Mouse (Mus musculus) heart, postnatal 25 days (tissue): ENCODE measurements at regions not wholly inside any gene's neighbourhood (a gene's known extent, or its start where the extent isn't known, plus 50 kb on each side); places are given as distances from the start of the nearest gene placed in this dataset.

Experiments
- DNase-seq: peaks from one replicate; pipeline ENCODE4 v3.0.0; 2022; ENCODE audit warnings: low spot score
- intact Hi-C: fragments of 180-260 bp; cut with DNase I; formaldehyde crosslinking; loops from one replicate; pipeline ENCODE4 v1.15.1; 2025

GRCm38 (mm10) chr13:112220184-112220583 lies 68.1 kb upstream of the Ankrd55 start:
- intact Hi-C loops = no loop called here
- DNase-seq = no peak

GRCm38 (mm10) chr13:112223616-112224015 lies 64.6 kb upstream of the Ankrd55 start:
- no peak for DNase-seq
- intact Hi-C loops = no loop called here

DNA sequence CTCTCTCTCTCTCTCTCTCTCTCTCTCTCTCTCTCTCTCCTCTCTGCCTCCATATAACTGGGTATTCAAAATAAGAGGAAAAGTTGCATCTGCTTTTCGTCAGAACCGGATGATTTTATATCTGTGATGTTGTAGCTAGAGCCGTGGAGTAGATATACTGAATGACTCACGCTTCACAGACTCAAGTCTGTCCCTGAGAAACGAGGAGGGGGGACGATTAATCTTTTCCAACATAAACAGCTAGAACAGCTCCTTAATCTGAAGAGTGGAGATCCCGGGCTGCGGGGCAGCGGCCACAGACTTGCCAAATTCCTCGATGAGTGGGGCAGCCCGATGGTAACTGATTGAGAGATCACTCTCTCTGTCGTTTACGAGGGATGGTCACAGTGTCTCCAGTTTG lies 60.5 kb upstream of the Ankrd55 start:
- DNase-seq = no peak
- intact Hi-C loops = no loop called here

DNA sequence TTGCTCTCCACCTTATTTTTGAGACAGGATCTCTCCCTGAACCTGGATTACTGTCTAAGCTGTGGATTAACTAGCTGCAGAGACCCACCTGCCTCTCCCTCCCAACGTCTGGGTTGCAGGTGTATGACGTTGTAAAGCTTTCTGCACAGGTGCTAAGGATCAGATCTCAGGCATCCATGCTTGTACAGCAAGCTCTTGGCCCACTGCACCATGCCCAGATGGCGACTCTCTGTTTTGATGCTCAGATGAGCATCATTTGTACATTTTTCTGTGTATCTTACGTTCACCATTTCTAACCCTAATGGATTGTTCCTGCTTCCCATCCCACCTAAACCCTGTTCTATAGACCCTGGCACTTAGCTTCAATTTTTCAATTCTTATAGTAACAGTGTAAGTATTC lies 59.4 kb upstream of the Ankrd55 start:
- no peak for DNase-seq
- intact Hi-C loops = no loop called here

DNA sequence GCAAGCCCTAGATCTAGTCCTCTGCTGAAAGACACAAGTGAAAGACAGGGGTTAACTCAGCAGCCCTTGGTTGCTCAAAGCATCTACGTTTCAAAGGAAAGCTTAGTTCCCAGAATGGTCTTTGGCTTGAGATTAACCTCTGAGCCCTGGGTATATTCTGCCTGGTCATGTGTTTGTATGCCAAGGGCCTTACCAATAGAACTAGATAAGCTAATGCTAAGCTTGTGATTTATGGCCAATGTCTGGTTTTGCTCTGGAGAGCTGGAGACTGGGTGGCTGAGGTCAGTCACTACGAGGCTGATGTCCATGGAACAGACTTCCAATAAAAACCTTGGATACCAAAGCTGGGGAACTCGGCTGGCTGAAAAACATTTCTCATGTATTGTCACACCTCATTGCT lies 58.1 kb upstream of the Ankrd55 start:
- intact Hi-C loops = no loop called here

GRCm38 (mm10) chr13:112234695-112235094 lies 53.6 kb upstream of the Ankrd55 start:
- no peak for DNase-seq
- intact Hi-C loops = no loop called here

More for the DNA sequence above, 58.1 kb upstream of the Ankrd55 start:
- DNase-seq = no peak

DNA sequence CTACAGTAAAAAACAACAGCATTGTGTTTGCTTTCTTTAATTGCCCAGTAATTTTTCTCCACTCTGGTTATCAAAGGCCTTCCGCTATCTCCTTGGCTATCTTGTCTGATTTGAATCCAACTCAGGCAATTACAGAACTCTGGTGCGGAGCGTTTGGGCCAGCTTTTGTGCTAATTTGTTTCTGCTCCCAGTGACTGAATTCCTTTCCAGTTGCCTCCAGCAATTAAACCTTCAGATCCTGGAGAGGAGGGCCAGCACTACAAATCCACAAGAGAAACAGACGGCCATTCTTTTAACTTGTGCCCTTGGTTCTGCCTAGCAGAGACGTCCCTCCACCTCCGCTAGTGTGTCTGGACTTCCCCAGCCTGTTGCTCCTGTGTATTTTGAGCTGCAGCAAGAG lies 51.3 kb upstream of the Ankrd55 start:
- intact Hi-C loops = no loop called here

GRCm38 (mm10) chr13:112237377-112237776 lies 50.9 kb upstream of the Ankrd55 start:
- intact Hi-C loops = no loop called here

More for the DNA sequence above, 51.3 kb upstream of the Ankrd55 start:
- DNase-seq = no peak

GRCm38 (mm10) chr13:112237917-112238316 lies 50.3 kb upstream of the Ankrd55 start:
- no peak for DNase-seq
- intact Hi-C loops = no loop called here

More at GRCm38 (mm10) chr13:112237377-112237776, 50.9 kb upstream of the Ankrd55 start:
- DNase-seq = no peak
